Mouse (Mus musculus): ENCODE results near the gene Gps2.
"Not testable (repeated sequence)": the region's sequence is repeated elsewhere in the genome, so short reads cannot be mapped to it uniquely, and the experiment has no call there.

Gps2 gene

GRCm38 (mm10) chr11:69934681-69935080 is 21.0 kb downstream of the Gps2 start:
- in situ Hi-C loops (cut with MboI; ENCODE audit: low sequenced_read_pairs): no loop called here

- in situ Hi-C loops (cut with MboI; ENCODE audit: low sequenced_read_pairs): no loop called here
These were observed 21.6 kb downstream of the Gps2 start, which contains the start of gene Ybx2 for GRCm38 (mm10) chr11:69935137-69935879. Gene Ybx2, plus strand, starts transcription at chr11:69935796.

GRCm38 (mm10) chr11:69936156-69936555 is 22.5 kb downstream of the Gps2 start:
- in situ Hi-C loops (cut with MboI; ENCODE audit: low sequenced_read_pairs): no loop called here

GRCm38 (mm10) chr11:69936714-69937347 is 23.1 kb downstream of the Gps2 start:
- in situ Hi-C loops (cut with MboI; ENCODE audit: low sequenced_read_pairs): no loop called here

- in situ Hi-C loops (cut with MboI; ENCODE audit: low sequenced_read_pairs): no loop called here
These were observed 23.7 kb downstream of the Gps2 start for GRCm38 (mm10) chr11:69937385-69937784.

- in situ Hi-C loops (cut with MboI; ENCODE audit: low sequenced_read_pairs): no loop called here
These were observed 24.1 kb downstream of the Gps2 start for GRCm38 (mm10) chr11:69937834-69938233.

- in situ Hi-C loops (cut with MboI; ENCODE audit: low sequenced_read_pairs): no loop called here
These were observed 24.8 kb downstream of the Gps2 start for GRCm38 (mm10) chr11:69938401-69938979.

- in situ Hi-C loops (cut with MboI; ENCODE audit: low sequenced_read_pairs): no loop called here
These were observed 25.5 kb downstream of the Gps2 start for GRCm38 (mm10) chr11:69939181-69939580.

- in situ Hi-C loops (cut with MboI; ENCODE audit: low sequenced_read_pairs): no loop called here
These were observed 26.0 kb downstream of the Gps2 start for GRCm38 (mm10) chr11:69939731-69940130.

- in situ Hi-C loops (cut with MboI; ENCODE audit: low sequenced_read_pairs): no loop called here
These were observed 27.3 kb downstream of the Gps2 start for GRCm38 (mm10) chr11:69940962-69941361.

GRCm38 (mm10) chr11:69945216-69945615 is 31.5 kb downstream of the Gps2 start:
- in situ Hi-C loops (cut with MboI; ENCODE audit: low sequenced_read_pairs): no loop called here

- in situ Hi-C loops (cut with MboI; ENCODE audit: low sequenced_read_pairs): no loop called here
These were observed 32.6 kb downstream of the Gps2 start for GRCm38 (mm10) chr11:69945997-69946891.

GRCm38 (mm10) chr11:69947337-69948065 is 33.8 kb downstream of the Gps2 start:
- in situ Hi-C loops (cut with MboI; ENCODE audit: low sequenced_read_pairs): no loop called here

- in situ Hi-C loops (cut with MboI; ENCODE audit: low sequenced_read_pairs): no loop called here
These were observed 34.5 kb downstream of the Gps2 start, which contains the start of gene Slc2a4 for GRCm38 (mm10) chr11:69948066-69948762. Gene Slc2a4, minus strand, starts transcription at chr11:69948188.

GRCm38 (mm10) chr11:69948763-69949150 is 35.1 kb downstream of the Gps2 start:
- in situ Hi-C loops (cut with MboI; ENCODE audit: low sequenced_read_pairs): no loop called here

- in situ Hi-C loops (cut with MboI; ENCODE audit: low sequenced_read_pairs): no loop called here
These were observed 37.2 kb downstream of the Gps2 start for GRCm38 (mm10) chr11:69950807-69951459.

GRCm38 (mm10) chr11:69952274-69952673 is 38.6 kb downstream of the Gps2 start:
- in situ Hi-C loops (cut with MboI; ENCODE audit: low sequenced_read_pairs): no loop called here

- in situ Hi-C loops (cut with MboI; ENCODE audit: low sequenced_read_pairs): no loop called here
These were observed 39.7 kb downstream of the Gps2 start for GRCm38 (mm10) chr11:69953267-69953915.

- in situ Hi-C loops (cut with MboI; ENCODE audit: low sequenced_read_pairs): not testable (repeated sequence)
These were observed 41.9 kb downstream of the Gps2 start for GRCm38 (mm10) chr11:69955618-69956017.

All from CH12F3 (cell line).